Mouse (Mus musculus): ENCODE results near the gene Socs1. TPM values are rescaled to one million over a fixed set of nuclear protein-coding genes. Genes with fewer than 3 reads are reported as not detected.
A peak's percentile ranks its signal among the peaks of the same experiment; 100 is the strongest.

The Socs1 gene
- polyA plus RNA-seq, 1 experiment from 2014 or later: 5.4 TPM

GRCm38 (mm10) chr16:10767158-10767557, 18.2 kb downstream of the Socs1 start:
- H3K9me3 ChIP-seq (replicated peaks; ENCODE audit: control insufficient read depth, low read length): no peaks in the 10 kb centered on the region
- WGBS: 41% methylated on average over 4 of the region's 4 CpGs
- no peaks in the 10 kb centered on the region for H3K27me3 ChIP-seq (ENCODE audit: control insufficient read depth, insufficient read depth, low read length)
- H3K4me3 ChIP-seq (ENCODE audit: low read depth, low read length): no peak overlapping the region
- H3K27ac ChIP-seq (replicated peaks; ENCODE audit: low read depth, low read length): no peak overlapping the region
- peak; percentile 84 for DNase-seq (ENCODE audit: low spot score)
- no peak overlapping the region for H3K9ac ChIP-seq (replicated peaks; ENCODE audit: low read length)
- H3K36me3 ChIP-seq (replicated peaks; ENCODE audit: control insufficient read depth, insufficient read depth, low read depth, low read length): no peaks in the 10 kb centered on the region
- ATAC-seq (replicated peaks; ENCODE audit: insufficient number of reproducible peaks, low FRiP score, low TSS enrichment, low read depth): no peak
- H3K4me1 ChIP-seq (ENCODE audit: control insufficient read depth, insufficient read depth, low read length): no peaks in the 10 kb centered on the region
- H3K4me2 ChIP-seq (ENCODE audit: low read depth, low read length): no peak overlapping the region

GRCm38 (mm10) chr16:10764323-10764722, 21.0 kb downstream of the Socs1 start:
- Histone ChIP-seq H3K4me3 (ENCODE audit: low read depth, low read length) (no peak overlapping the region), H3K9ac (replicated peaks; ENCODE audit: low read length) (no peak overlapping the region), H3K27me3 (ENCODE audit: control insufficient read depth, insufficient read depth, low read length) (no peaks in the 10 kb centered on the region), H3K4me2 (ENCODE audit: low read depth, low read length) (no peak overlapping the region), H3K27ac (replicated peaks; ENCODE audit: low read depth, low read length) (no peak overlapping the region), H3K9me3 (replicated peaks; ENCODE audit: control insufficient read depth, low read length) (no peaks in the 10 kb centered on the region), H3K4me1 (ENCODE audit: control insufficient read depth, insufficient read depth, low read length) (no peaks in the 10 kb centered on the region), H3K36me3 (replicated peaks; ENCODE audit: control insufficient read depth, insufficient read depth, low read depth, low read length) (no peaks in the 10 kb centered on the region)
- ATAC-seq (replicated peaks; ENCODE audit: insufficient number of reproducible peaks, low FRiP score, low TSS enrichment, low read depth) (no peak), DNase-seq (ENCODE audit: low spot score) (no peak)
- WGBS: 84% methylated on average over 2 of the region's 2 CpGs

GRCm38 (mm10) chr16:10763540-10764264, 21.6 kb downstream of the Socs1 start:
- Histone ChIP-seq H3K9me3 (replicated peaks; ENCODE audit: control insufficient read depth, low read length) (no peaks in the 10 kb centered on the region), H3K4me3 (ENCODE audit: low read depth, low read length) (no peak overlapping the region), H3K27me3 (ENCODE audit: control insufficient read depth, insufficient read depth, low read length) (no peaks in the 10 kb centered on the region), H3K27ac (replicated peaks; ENCODE audit: low read depth, low read length) (no peak overlapping the region), H3K4me1 (ENCODE audit: control insufficient read depth, insufficient read depth, low read length) (no peaks in the 10 kb centered on the region), H3K36me3 (replicated peaks; ENCODE audit: control insufficient read depth, insufficient read depth, low read depth, low read length) (no peaks in the 10 kb centered on the region), H3K4me2 (ENCODE audit: low read depth, low read length) (no peak overlapping the region), H3K9ac (replicated peaks; ENCODE audit: low read length) (no peak overlapping the region)
- WGBS: 62% methylated on average over 6 of the region's 6 CpGs
- DNase-seq (ENCODE audit: low spot score): no peak
- ATAC-seq (replicated peaks; ENCODE audit: insufficient number of reproducible peaks, low FRiP score, low TSS enrichment, low read depth): no peak

- Histone ChIP-seq H3K36me3 (replicated peaks; ENCODE audit: control insufficient read depth, insufficient read depth, low read depth, low read length) (no peaks in the 10 kb centered on the region), H3K27ac (replicated peaks; ENCODE audit: low read depth, low read length) (no peak overlapping the region), H3K9ac (replicated peaks; ENCODE audit: low read length) (no peak overlapping the region), H3K4me2 (ENCODE audit: low read depth, low read length) (no peak overlapping the region), H3K4me1 (ENCODE audit: control insufficient read depth, insufficient read depth, low read length) (no peaks in the 10 kb centered on the region), H3K4me3 (ENCODE audit: low read depth, low read length) (no peak overlapping the region), H3K9me3 (replicated peaks; ENCODE audit: control insufficient read depth, low read length) (no peaks in the 10 kb centered on the region), H3K27me3 (ENCODE audit: control insufficient read depth, insufficient read depth, low read length) (no peaks in the 10 kb centered on the region)
- 81% methylated on average over 5 of the region's 5 CpGs for WGBS
- no peak for ATAC-seq (replicated peaks; ENCODE audit: insufficient number of reproducible peaks, low FRiP score, low TSS enrichment, low read depth)
- DNase-seq (ENCODE audit: low spot score): no peak
These were observed 22.7 kb downstream of the Socs1 start for GRCm38 (mm10) chr16:10762569-10763180.

GRCm38 (mm10) chr16:10761182-10761581, 24.2 kb downstream of the Socs1 start:
- no peak for ATAC-seq (replicated peaks; ENCODE audit: insufficient number of reproducible peaks, low FRiP score, low TSS enrichment, low read depth)
- Histone ChIP-seq H3K27me3 (ENCODE audit: control insufficient read depth, insufficient read depth, low read length) (no peaks in the 10 kb centered on the region), H3K36me3 (replicated peaks; ENCODE audit: control insufficient read depth, insufficient read depth, low read depth, low read length) (no peaks in the 10 kb centered on the region), H3K4me1 (ENCODE audit: control insufficient read depth, insufficient read depth, low read length) (no peaks in the 10 kb centered on the region), H3K4me2 (ENCODE audit: low read depth, low read length) (no peak overlapping the region; the same call in 1 of the 2 replicates), H3K9me3 (replicated peaks; ENCODE audit: control insufficient read depth, low read length) (no peaks in the 10 kb centered on the region), H3K9ac (replicated peaks; ENCODE audit: low read length) (no peak overlapping the region), H3K27ac (replicated peaks; ENCODE audit: low read depth, low read length) (no peak overlapping the region), H3K4me3 (ENCODE audit: low read depth, low read length) (no peak overlapping the region)
- WGBS: 50% methylated on average over 8 of the region's 8 CpGs
- no peak for DNase-seq (ENCODE audit: low spot score)

- H3K4me3 ChIP-seq (ENCODE audit: low read depth, low read length): no peak overlapping the region
- no peak for DNase-seq (ENCODE audit: low spot score)
- H3K9me3 ChIP-seq (replicated peaks; ENCODE audit: control insufficient read depth, low read length): no peaks in the 10 kb centered on the region
- ATAC-seq (replicated peaks; ENCODE audit: insufficient number of reproducible peaks, low FRiP score, low TSS enrichment, low read depth): no peak
- H3K4me1 ChIP-seq (ENCODE audit: control insufficient read depth, insufficient read depth, low read length): no peaks in the 10 kb centered on the region
- no peaks in the 10 kb centered on the region for H3K27me3 ChIP-seq (ENCODE audit: control insufficient read depth, insufficient read depth, low read length)
- H3K36me3 ChIP-seq (replicated peaks; ENCODE audit: control insufficient read depth, insufficient read depth, low read depth, low read length): no peaks in the 10 kb centered on the region
- WGBS: 80% methylated on average over 6 of the region's 6 CpGs
- no peak overlapping the region for H3K4me2 ChIP-seq (ENCODE audit: low read depth, low read length)
- no peak overlapping the region for H3K27ac ChIP-seq (replicated peaks; ENCODE audit: low read depth, low read length)
- no peak overlapping the region for H3K9ac ChIP-seq (replicated peaks; ENCODE audit: low read length)
These were observed 29.2 kb downstream of the Socs1 start for GRCm38 (mm10) chr16:10756168-10756567.

- H3K9ac ChIP-seq (replicated peaks; ENCODE audit: low read length): no peak overlapping the region
- no peak overlapping the region for H3K27ac ChIP-seq (replicated peaks; ENCODE audit: low read depth, low read length)
- H3K4me2 ChIP-seq (ENCODE audit: low read depth, low read length): no peak overlapping the region
- H3K4me1 ChIP-seq (ENCODE audit: control insufficient read depth, insufficient read depth, low read length): no peaks in the 10 kb centered on the region
- H3K4me3 ChIP-seq (ENCODE audit: low read depth, low read length): no peak overlapping the region
- H3K9me3 ChIP-seq (replicated peaks; ENCODE audit: control insufficient read depth, low read length): no peaks in the 10 kb centered on the region
- DNase-seq (ENCODE audit: low spot score): no peak
- H3K36me3 ChIP-seq (replicated peaks; ENCODE audit: control insufficient read depth, insufficient read depth, low read depth, low read length): no peaks in the 10 kb centered on the region
- H3K27me3 ChIP-seq (ENCODE audit: control insufficient read depth, insufficient read depth, low read length): no peaks in the 10 kb centered on the region
- no peak for ATAC-seq (replicated peaks; ENCODE audit: insufficient number of reproducible peaks, low FRiP score, low TSS enrichment, low read depth)
- 83% methylated on average over 3 of the region's 3 CpGs for WGBS
These were observed 30.6 kb downstream of the Socs1 start for GRCm38 (mm10) chr16:10754521-10755296.

GRCm38 (mm10) chr16:10749824-10750223, 35.5 kb downstream of the Socs1 start:
- no peak for DNase-seq (ENCODE audit: low spot score)
- Histone ChIP-seq H3K27ac (replicated peaks; ENCODE audit: low read depth, low read length) (no peak overlapping the region), H3K9ac (replicated peaks; ENCODE audit: low read length) (no peak overlapping the region), H3K4me1 (ENCODE audit: control insufficient read depth, insufficient read depth, low read length) (no peaks in the 10 kb centered on the region), H3K4me2 (ENCODE audit: low read depth, low read length) (no peak overlapping the region), H3K4me3 (ENCODE audit: low read depth, low read length) (no peak overlapping the region), H3K36me3 (replicated peaks; ENCODE audit: control insufficient read depth, insufficient read depth, low read depth, low read length) (no peaks in the 10 kb centered on the region), H3K9me3 (replicated peaks; ENCODE audit: control insufficient read depth, low read length) (no peaks in the 10 kb centered on the region), H3K27me3 (ENCODE audit: control insufficient read depth, insufficient read depth, low read length) (no peaks in the 10 kb centered on the region)
- no peak for ATAC-seq (replicated peaks; ENCODE audit: insufficient number of reproducible peaks, low FRiP score, low TSS enrichment, low read depth)
- WGBS: 70% methylated on average over 7 of the region's 7 CpGs
